9 mouse cellular contexts compared by ENCODE assay signal in genomic region chr5:30668637-30669495, GRCm38 (mm10). TPM values are rescaled to one million over a fixed set of nuclear protein-coding genes. Genes with fewer than 3 reads are reported as not detected.
DNase-seq lines count a peak whose midpoint lies in the region; ATAC-seq lines count a peak whose summit lies in the region.
"Had no signal": no experiment of that assay in that cellular context is flagged by ENCODE, and none has a peak within 500 bp of the region (broad histone marks: within the 10 kb centered on the region; RNA-seq: fewer than 3 reads in every experiment).

No protein-coding gene starts in this region.

- H3K4me3 ChIP-seq in forebrain, embryonic 10.5 days, result peak overlapping the region; percentile 89
- H3K4me3 ChIP-seq in forebrain, embryonic 16.5 days (replicated peaks; ENCODE audit: low read length), result no peak overlapping the region
- peak overlapping the region; percentile 83 for H3K4me3 ChIP-seq in megakaryocyte, embryonic 14.5 days (replicated peaks)
- no peak overlapping the region for H3K4me3 ChIP-seq in forebrain, embryonic 14.5 days (ENCODE audit: low read depth, low read length)

- 92% methylated on average over 9 of the region's 9 CpGs for WGBS in forebrain, embryonic 10.5 days
- 92% methylated on average over 9 of the region's 9 CpGs for WGBS in forebrain, embryonic 16.5 days
- WGBS in forebrain, embryonic 14.5 days, result 90% methylated on average over 9 of the region's 9 CpGs

- H3K36me3 ChIP-seq in forebrain, embryonic 10.5 days (replicated peaks), result peaks cover 61% of the 10 kb centered on the region
- H3K36me3 ChIP-seq in forebrain, embryonic 16.5 days (ENCODE audit: control insufficient read depth, insufficient read depth), result no peaks in the 10 kb centered on the region
- H3K36me3 ChIP-seq in megakaryocyte, embryonic 14.5 days (replicated peaks; ENCODE audit: low read length), result peaks cover 53% of the 10 kb centered on the region
- H3K36me3 ChIP-seq in forebrain, embryonic 14.5 days (ENCODE audit: control insufficient read depth, insufficient read depth, low read length), result peaks cover 33% of the 10 kb centered on the region

- DNase-seq in forebrain, embryonic 10.5 days (ENCODE audit: extremely low spot score, low spot score), result no peak
- DNase-seq in forebrain, embryonic 14.5 days (ENCODE audit: low spot score), result no peak
- DNase-seq in naive thymus-derived CD4-positive, alpha-beta T cell, adult 2 months (ENCODE audit: low read depth), result peak; percentile 28
- no peak for DNase-seq in adipocyte (ENCODE audit: low spot score)
- no peak for DNase-seq in frontal cortex, postnatal 10 days (ENCODE audit: low spot score in 2 of 2)

- no peaks in the 10 kb centered on the region for H3K27me3 ChIP-seq in forebrain, embryonic 10.5 days (ENCODE audit: poor library complexity, severe bottlenecking)
- H3K27me3 ChIP-seq in forebrain, embryonic 16.5 days (replicated peaks; ENCODE audit: control insufficient read depth, insufficient read depth, low read length), result no peaks in the 10 kb centered on the region
- H3K27me3 ChIP-seq in megakaryocyte, embryonic 14.5 days (replicated peaks), result no peaks in the 10 kb centered on the region
- no peaks in the 10 kb centered on the region for H3K27me3 ChIP-seq in forebrain, embryonic 14.5 days (replicated peaks; ENCODE audit: control insufficient read depth, insufficient read depth, low read length)

- H3K9ac ChIP-seq in forebrain, embryonic 16.5 days (replicated peaks; ENCODE audit: low read depth, low read length), result no peak overlapping the region
- H3K9ac ChIP-seq in forebrain, embryonic 14.5 days (ENCODE audit: low read length), result no peak overlapping the region

- peaks cover 31% of the 10 kb centered on the region for H3K4me1 ChIP-seq in forebrain, embryonic 10.5 days
- H3K4me1 ChIP-seq in forebrain, embryonic 16.5 days (replicated peaks; ENCODE audit: control insufficient read depth, insufficient read depth, low read length), result peaks cover 19% of the 10 kb centered on the region
- H3K4me1 ChIP-seq in megakaryocyte, embryonic 14.5 days, result peaks cover 35% of the 10 kb centered on the region
- H3K4me1 ChIP-seq in forebrain, embryonic 14.5 days (ENCODE audit: control insufficient read depth, insufficient read depth, low read length), result peaks cover 7% of the 10 kb centered on the region

- no peak overlapping the region for H3K27ac ChIP-seq in forebrain, embryonic 10.5 days
- no peak overlapping the region for H3K27ac ChIP-seq in forebrain, embryonic 16.5 days (ENCODE audit: low read length)
- H3K27ac ChIP-seq in forebrain, embryonic 14.5 days (ENCODE audit: low read depth, low read length), result no peak overlapping the region

- H3K4me2 ChIP-seq in forebrain, embryonic 16.5 days (ENCODE audit: low read length), result no peak overlapping the region
- H3K4me2 ChIP-seq in forebrain, embryonic 14.5 days (ENCODE audit: low read length), result 0 out of 2 replicates have a peak overlapping the region, but pooled peaks have one; percentile 77

- ATAC-seq in forebrain, embryonic 16.5 days, result no peak
- no peak for ATAC-seq in megakaryocyte, adult 5-6 weeks (ENCODE audit: poor library complexity, severe bottlenecking)
- ATAC-seq in forebrain, embryonic 14.5 days, result no peak

- H3K9me3 ChIP-seq in forebrain, embryonic 10.5 days, result no peaks in the 10 kb centered on the region
- H3K9me3 ChIP-seq in forebrain, embryonic 16.5 days (ENCODE audit: control insufficient read depth, low read length), result no peaks in the 10 kb centered on the region
- H3K9me3 ChIP-seq in megakaryocyte, embryonic 14.5 days, result no peaks in the 10 kb centered on the region
- no peaks in the 10 kb centered on the region for H3K9me3 ChIP-seq in forebrain, embryonic 14.5 days (replicated peaks; ENCODE audit: control insufficient read depth, low read length)

RNA-seq across cellular contexts. Expression of gene Cenpa, which starts 2.3 kb away (rescaled TPM):
- polyA plus RNA-seq in forebrain, embryonic 10.5 days (2016; fragmentation: Nextera tagmentation; extraction: Ambion mirVana), result 439 and 473 TPM in 2 replicates
- 95.3 and 114 TPM in 2 replicates for polyA plus RNA-seq in forebrain, embryonic 16.5 days (2015; fragmentation: Nextera tagmentation; extraction: Ambion mirVana)
- 208 and 210 TPM in 2 replicates for polyA plus RNA-seq in megakaryocyte, embryonic 14.5 days (2012; ENCODE audit: insufficient read depth, low replicate concordance)
- 190 and 250 TPM in 2 replicates for total RNA-seq in megakaryocyte, adult 5-6 weeks (2015)
- total RNA-seq in megakaryocyte, adult 5-6 weeks (2017), result 124 and 127 TPM in 2 replicates
- 147 and 206 TPM in 2 replicates for polyA plus RNA-seq in forebrain, embryonic 14.5 days (2014; fragmentation: Nextera tagmentation; extraction: Ambion mirVana)

RNA-seq across cellular contexts. Expression of gene Slc35f6, which starts 21.1 kb away (rescaled TPM):
- 25.9 and 27.2 TPM in 2 replicates for polyA plus RNA-seq in forebrain, embryonic 10.5 days (2016; fragmentation: Nextera tagmentation; extraction: Ambion mirVana)
- 30.1 and 32.5 TPM in 2 replicates for polyA plus RNA-seq in forebrain, embryonic 16.5 days (2015; fragmentation: Nextera tagmentation; extraction: Ambion mirVana)
- polyA plus RNA-seq in megakaryocyte, embryonic 14.5 days (2012; ENCODE audit: insufficient read depth, low replicate concordance), result 11.7 and 13.4 TPM in 2 replicates
- 21.5 and 28.8 TPM in 2 replicates for total RNA-seq in megakaryocyte, adult 5-6 weeks (2015)
- 23.9 and 26.0 TPM in 2 replicates for total RNA-seq in megakaryocyte, adult 5-6 weeks (2017)
- 33.6 and 35.1 TPM in 2 replicates for polyA plus RNA-seq in forebrain, embryonic 14.5 days (2014; fragmentation: Nextera tagmentation; extraction: Ambion mirVana)

RNA-seq across cellular contexts. Expression of gene Dpysl5, which starts 42.5 kb away (rescaled TPM):
- 61.5 and 64.0 TPM in 2 replicates for polyA plus RNA-seq in forebrain, embryonic 10.5 days (2016; fragmentation: Nextera tagmentation; extraction: Ambion mirVana)
- polyA plus RNA-seq in forebrain, embryonic 16.5 days (2015; fragmentation: Nextera tagmentation; extraction: Ambion mirVana), result 274 and 278 TPM in 2 replicates
- polyA plus RNA-seq in megakaryocyte, embryonic 14.5 days (2012; ENCODE audit: insufficient read depth, low replicate concordance), result 0.12 TPM in 1 of 2 replicates, not detected in the other
- total RNA-seq in megakaryocyte, adult 5-6 weeks (2015), result not detected in 2 replicates
- 0.41 TPM in 1 of 2 replicates, not detected in the other for total RNA-seq in megakaryocyte, adult 5-6 weeks (2017)
- 152 and 207 TPM in 2 replicates for polyA plus RNA-seq in forebrain, embryonic 14.5 days (2014; fragmentation: Nextera tagmentation; extraction: Ambion mirVana)
- total RNA-seq: megakaryocyte progenitor cell, adult 5-6 weeks had no signal

Comparison
In these comparisons a context has a peak if more than half of its experiments do, and no peak if none do; other contexts are left out.
1. H3K4me3 ChIP-seq: peak in forebrain, embryonic 10.5 days (single experiment) and megakaryocyte, embryonic 14.5 days (single experiment); none in forebrain, embryonic 16.5 days (single experiment) and forebrain, embryonic 14.5 days (single experiment).
2. RNA of gene Dpysl5, which starts 42.5 kb away (polyA plus RNA-seq): 274 to 278 TPM in forebrain, embryonic 16.5 days, 152 to 207 TPM in forebrain, embryonic 14.5 days and 61.5 to 64.0 TPM in forebrain, embryonic 10.5 days; 0.12 TPM in megakaryocyte, embryonic 14.5 days; every median in the first group is over 10 times any median in the second.